Mouse (Mus musculus) embryonic facial prominence, embryonic 11.5 days (tissue): ENCODE results near the gene Myrf. TPM values are rescaled to one million over a fixed set of nuclear protein-coding genes. Genes with fewer than 3 reads are reported as not detected.

ENCODE experiments used
- ATAC-seq: fragments of 200-750 bp; cut with Nextera tagmentation; replicated peaks from 2 replicates; pipeline ENCODE4 v1.8.0; 2017; ENCODE audit warnings: low read depth; ENCODE audit not compliant: insufficient number of reproducible peaks, low FRiP score, low TSS enrichment
- DNase-seq: peaks from one replicate; pipeline ENCODE4 v3.0.0-alpha.2; 2015; ENCODE audit warnings: low spot score
- H3K27ac ChIP-seq: fragments of 300-500 bp; sonication (generic); replicated peaks from 2 replicates; pipeline ENCODE4 v1.5.1; 2014; ENCODE audit warnings: mild to moderate bottlenecking, low read depth, low read length, control low read depth
- H3K27me3 ChIP-seq: fragments of 300-500 bp; sonication (generic); 2 replicates; pipeline ENCODE4 v1.6.1; 2014; ENCODE audit warnings: mild to moderate bottlenecking, low read length, moderate library complexity, mixed read lengths; ENCODE audit not compliant: control insufficient read depth, insufficient read depth
- H3K36me3 ChIP-seq: fragments of 300-500 bp; sonication (generic); replicated peaks from 2 replicates; pipeline ENCODE4 v1.6.1; 2014; ENCODE audit warnings: low read depth, mild to moderate bottlenecking, low read length, moderate library complexity, mixed read lengths; ENCODE audit not compliant: control insufficient read depth, insufficient read depth
- H3K4me1 ChIP-seq: fragments of 300-500 bp; sonication (generic); 2 replicates; pipeline ENCODE4 v1.6.1; 2014; ENCODE audit warnings: low read length, mixed read lengths; ENCODE audit not compliant: control insufficient read depth, insufficient read depth
- H3K4me2 ChIP-seq: fragments of 300-500 bp; sonication (generic); 2 replicates; pipeline ENCODE4 v1.6.1; 2014; ENCODE audit warnings: low read depth, mild to moderate bottlenecking, control low read depth, low read length, moderate library complexity
- H3K4me3 ChIP-seq: fragments of 300-500 bp; sonication (generic); 2 replicates; pipeline ENCODE4 v1.5.1; 2014; ENCODE audit warnings: low read depth, low read length, control low read depth
- H3K9ac ChIP-seq: fragments of 300-500 bp; sonication (generic); replicated peaks from 2 replicates; pipeline ENCODE4 v1.6.1; 2014; ENCODE audit warnings: mild to moderate bottlenecking, control low read depth, low read length
- H3K9me3 ChIP-seq: fragments of 300-500 bp; sonication (generic); replicated peaks from 2 replicates; pipeline ENCODE4 v1.6.1; 2016; ENCODE audit warnings: mild to moderate bottlenecking, low read length, inconsistent platforms, mixed read lengths; ENCODE audit not compliant: control insufficient read depth
- WGBS: fragments of 180-500 bp; shearing (Covaris S2); extraction: QIAGEN DNeasy Blood & Tissue Kit; methylation state at CpG from one replicate; pipeline ENCODE4 v1.1.7; 2014; 5-methylcytosine and 5-hydroxymethylcytosine counted together
- polyA plus RNA-seq: library from polyadenylated mRNA; unstranded; fragments of >200 nt; fragmentation: Nextera tagmentation; extraction: Ambion mirVana; gene quantifications from 2 replicates; pipeline ENCODE4 v1.2.1, GENCODE M21; 2014

Gene Myrf
- polyA plus RNA-seq, 1 experiment from 2014 or later = 2.6 TPM

DNA sequence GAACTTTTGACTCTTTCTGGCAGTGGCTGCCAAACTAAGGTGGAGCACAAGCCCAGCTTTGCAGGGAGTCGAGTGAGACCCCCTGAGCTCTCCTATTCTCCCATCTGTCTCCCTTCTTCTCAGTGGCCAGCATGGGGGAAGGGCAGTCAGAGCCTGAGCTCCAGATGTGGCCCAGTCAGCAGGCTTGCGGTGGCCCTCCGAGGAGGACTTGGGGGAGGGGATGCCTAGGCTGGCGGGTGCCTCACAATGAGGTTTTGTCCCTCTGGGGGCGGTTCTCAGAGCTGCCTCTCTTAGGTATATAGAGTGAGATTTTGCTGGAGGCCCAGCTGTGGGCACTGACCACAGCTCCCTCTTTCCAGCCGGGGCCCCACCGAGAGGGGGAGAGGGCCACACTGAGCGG lies 2.4 kb upstream of the Myrf start:
- Histone ChIP-seq H3K27me3 (no peaks in the 10 kb centered on the region), H3K36me3 (no peaks in the 10 kb centered on the region), H3K9me3 (no peaks in the 10 kb centered on the region), H3K27ac (no peak overlapping the region), H3K9ac (no peak overlapping the region), H3K4me3 (no peak overlapping the region), H3K4me1 (peaks cover 10% of the 10 kb centered on the region; the same call in 1 of the 2 replicates), H3K4me2 (no peak overlapping the region)
- WGBS = 2% methylated on average over 8 of the region's 8 CpGs
- DNase-seq (peak; percentile 56), ATAC-seq (no peak)

DNA sequence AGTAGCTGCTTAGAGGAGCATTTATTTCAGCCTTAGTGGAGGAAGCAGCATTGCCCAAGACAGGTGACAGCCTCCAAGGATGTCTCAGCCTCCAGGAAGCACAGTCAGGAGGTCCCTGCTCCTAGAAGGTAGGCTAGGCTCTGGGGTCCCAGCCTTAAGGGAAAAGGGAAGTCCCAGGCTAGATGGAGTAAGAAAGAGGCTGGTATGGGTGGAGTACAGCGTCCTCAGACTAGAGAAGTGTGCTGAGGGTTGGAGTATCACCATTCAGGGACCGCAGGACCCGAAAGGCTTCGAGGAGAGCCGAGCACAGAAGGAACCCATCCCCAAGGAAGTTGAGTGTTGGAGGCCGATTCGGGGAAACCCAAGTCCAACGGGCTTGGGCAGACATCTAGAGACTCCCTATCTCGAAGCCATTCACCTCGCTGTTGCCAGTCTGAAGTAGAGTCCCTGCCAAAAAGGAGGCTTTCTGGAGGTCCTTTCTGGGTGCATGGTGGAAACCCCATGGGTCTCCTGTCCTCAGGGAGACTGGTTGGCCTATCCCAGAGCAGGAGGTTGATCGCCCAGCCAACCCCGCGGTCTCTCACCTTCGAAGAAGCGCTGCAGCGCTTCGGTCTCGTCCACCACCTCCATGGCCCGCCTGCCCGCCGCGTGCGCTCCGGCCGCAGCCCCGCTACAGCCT lies 434 bp downstream of the Myrf start:
- Histone ChIP-seq H3K9ac (peak overlapping the region; percentile 73), H3K4me1 (peaks cover 10% of the 10 kb centered on the region; the same call in 1 of the 2 replicates), H3K4me3 (peak overlapping the region; percentile 49), H3K27ac (no peak overlapping the region), H3K27me3 (no peaks in the 10 kb centered on the region), H3K4me2 (peak overlapping the region; percentile 83), H3K9me3 (no peaks in the 10 kb centered on the region), H3K36me3 (no peaks in the 10 kb centered on the region)
- 2% methylated on average over 26 of the region's 26 CpGs for WGBS
- ATAC-seq (peak; percentile 24), DNase-seq (no peak)

DNA sequence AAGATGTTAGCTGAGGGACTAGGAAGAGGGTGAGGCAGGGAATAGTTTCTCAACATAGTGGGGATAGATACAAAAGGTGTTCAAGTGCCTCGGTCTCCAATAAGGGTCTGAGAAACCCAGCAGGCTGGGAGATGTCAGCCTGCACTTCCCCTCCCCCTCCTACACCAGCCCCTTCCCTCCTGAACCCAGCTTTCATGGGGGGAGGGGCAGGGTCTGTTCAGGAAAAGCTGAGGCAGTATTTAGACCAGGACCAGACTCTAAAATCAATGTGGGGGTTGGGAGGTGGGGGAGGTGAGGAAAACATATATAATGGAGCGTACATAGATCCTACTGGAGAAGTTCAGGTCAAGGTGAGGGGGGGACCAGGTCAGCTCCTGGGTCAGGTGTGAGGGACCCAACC lies 1.1 kb downstream of the Myrf start:
- H3K4me2 ChIP-seq = 0 out of 2 replicates have a peak overlapping the region, but pooled peaks have one; percentile 21
- no peaks in the 10 kb centered on the region for H3K27me3 ChIP-seq
- H3K9ac ChIP-seq = no peak overlapping the region
- H3K27ac ChIP-seq = no peak overlapping the region
- H3K4me3 ChIP-seq = no peak overlapping the region
- H3K4me1 ChIP-seq = peaks cover 10% of the 10 kb centered on the region; the same call in 1 of the 2 replicates
- no peak for ATAC-seq
- 25% methylated on average over 2 of the region's 2 CpGs for WGBS
- H3K36me3 ChIP-seq = no peaks in the 10 kb centered on the region
- peak; percentile 32 for DNase-seq
- H3K9me3 ChIP-seq = no peaks in the 10 kb centered on the region

DNA sequence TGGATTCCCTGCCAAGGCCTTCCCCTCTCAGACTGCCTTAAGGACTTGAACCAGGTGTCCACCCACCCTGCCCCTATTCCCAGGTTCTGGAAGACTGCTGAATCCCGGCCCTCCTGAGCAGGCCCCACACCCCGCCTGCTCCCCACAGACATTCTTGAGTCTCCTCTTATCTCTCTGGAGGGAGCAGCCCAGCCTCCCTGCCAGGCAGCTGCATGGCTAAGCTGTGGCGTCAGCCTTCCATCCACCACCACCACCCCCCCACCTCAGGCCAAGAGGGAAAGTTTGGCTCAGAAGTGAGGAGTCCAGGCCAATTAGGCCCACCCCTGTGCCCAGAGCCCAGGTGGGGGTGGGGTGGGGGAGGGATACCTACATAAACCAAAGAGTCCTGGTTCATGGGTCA lies 2.1 kb downstream of the Myrf start:
- Histone ChIP-seq H3K36me3 (no peaks in the 10 kb centered on the region), H3K4me2 (no peak overlapping the region), H3K4me1 (peaks cover 7% of the 10 kb centered on the region; the same call in 1 of the 2 replicates), H3K27me3 (no peaks in the 10 kb centered on the region), H3K27ac (no peak overlapping the region), H3K4me3 (no peak overlapping the region), H3K9ac (no peak overlapping the region), H3K9me3 (no peaks in the 10 kb centered on the region)
- DNase-seq (no peak), ATAC-seq (no peak)
- WGBS = 69% methylated on average over 3 of the region's 3 CpGs

DNA sequence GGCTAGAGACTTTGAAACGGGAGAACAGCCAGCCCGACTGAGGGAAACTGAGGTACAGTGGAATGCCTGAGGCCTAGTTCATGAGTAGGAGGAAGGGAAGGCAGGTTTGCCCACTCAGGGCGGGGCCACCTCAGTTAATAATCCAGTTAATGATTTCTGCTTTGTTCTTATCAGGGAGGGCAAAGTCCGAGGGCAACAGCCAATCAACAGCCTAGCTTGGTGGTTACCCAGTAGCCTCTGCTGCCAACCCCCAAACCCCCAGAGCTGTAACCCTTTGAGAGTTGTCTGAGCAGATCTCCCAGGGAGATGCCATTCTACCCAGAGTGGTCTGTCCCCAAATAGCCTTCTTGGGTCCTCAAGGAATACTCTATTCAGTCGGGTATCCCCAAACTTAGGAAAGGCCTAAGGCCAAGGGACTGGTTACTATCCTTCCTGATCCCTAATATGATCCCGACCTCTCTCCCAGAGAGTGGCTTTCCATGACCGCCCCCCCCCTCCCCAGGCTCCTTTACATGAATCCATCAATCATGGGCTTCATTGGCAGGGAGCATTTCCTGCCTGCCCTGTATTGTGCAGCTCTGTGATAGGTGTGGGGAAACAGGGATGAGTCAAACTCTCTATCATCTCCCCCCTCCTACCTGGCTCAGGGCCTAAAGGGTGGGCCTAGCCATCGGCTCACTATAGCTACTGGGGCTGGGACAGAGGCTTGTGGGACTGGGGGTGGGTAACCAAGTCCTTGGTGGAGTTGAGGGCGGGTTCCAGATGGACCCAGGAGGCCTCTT lies 4.6 kb downstream of the Myrf start:
- Histone ChIP-seq H3K27ac (no peak overlapping the region), H3K9me3 (no peaks in the 10 kb centered on the region), H3K36me3 (no peaks in the 10 kb centered on the region), H3K4me3 (no peak overlapping the region), H3K4me2 (no peak overlapping the region), H3K27me3 (no peaks in the 10 kb centered on the region), H3K9ac (no peak overlapping the region), H3K4me1 (peaks cover 11% of the 10 kb centered on the region)
- ATAC-seq = no peak
- WGBS = 87% methylated on average over 9 of the region's 9 CpGs
- no peak for DNase-seq

DNA sequence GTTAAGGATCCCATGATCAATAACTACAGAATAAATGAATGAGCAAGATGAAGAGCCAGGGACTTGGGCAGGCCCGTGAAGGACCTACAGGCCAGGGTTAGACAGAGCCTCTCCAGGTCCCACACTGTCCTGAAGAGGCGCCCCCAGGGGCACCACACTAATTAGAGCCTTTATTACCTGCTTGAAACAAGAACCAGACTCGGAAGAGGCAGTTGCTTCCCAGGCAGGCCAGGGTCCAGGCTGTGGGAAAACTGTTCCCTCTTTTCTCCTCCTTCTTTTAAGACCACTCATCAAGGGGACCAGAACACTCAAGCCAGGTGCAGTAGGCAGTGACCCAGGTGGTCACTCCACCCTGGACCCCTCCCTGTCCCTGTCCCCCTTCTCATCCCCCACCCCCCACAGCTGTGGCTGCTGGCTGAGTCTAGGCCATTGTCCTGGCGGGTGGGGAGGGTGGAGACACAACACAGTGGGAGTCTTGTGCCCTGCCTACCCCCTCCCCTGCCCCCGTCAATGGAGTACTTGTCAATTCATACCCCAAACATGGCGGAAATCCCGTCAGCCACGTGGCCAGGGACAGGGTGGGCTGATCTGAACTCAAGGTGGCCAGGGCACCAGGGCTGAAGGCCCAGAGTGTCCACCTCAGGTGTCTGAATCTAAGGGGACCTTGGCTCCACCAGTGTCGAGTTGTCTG lies 8.1 kb downstream of the Myrf start:
- 31% methylated on average over 9 of the region's 9 CpGs for WGBS
- H3K4me2 ChIP-seq = no peak overlapping the region
- H3K36me3 ChIP-seq = no peaks in the 10 kb centered on the region
- DNase-seq (no peak), ATAC-seq (no peak)
- H3K9me3 ChIP-seq = no peaks in the 10 kb centered on the region
- H3K9ac ChIP-seq = no peak overlapping the region
- H3K4me3 ChIP-seq = no peak overlapping the region
- no peak overlapping the region; the same call in 1 of the 2 replicates for H3K27ac ChIP-seq
- peaks cover 7% of the 10 kb centered on the region; the same call in 1 of the 2 replicates for H3K4me1 ChIP-seq
- H3K27me3 ChIP-seq = no peaks in the 10 kb centered on the region

DNA sequence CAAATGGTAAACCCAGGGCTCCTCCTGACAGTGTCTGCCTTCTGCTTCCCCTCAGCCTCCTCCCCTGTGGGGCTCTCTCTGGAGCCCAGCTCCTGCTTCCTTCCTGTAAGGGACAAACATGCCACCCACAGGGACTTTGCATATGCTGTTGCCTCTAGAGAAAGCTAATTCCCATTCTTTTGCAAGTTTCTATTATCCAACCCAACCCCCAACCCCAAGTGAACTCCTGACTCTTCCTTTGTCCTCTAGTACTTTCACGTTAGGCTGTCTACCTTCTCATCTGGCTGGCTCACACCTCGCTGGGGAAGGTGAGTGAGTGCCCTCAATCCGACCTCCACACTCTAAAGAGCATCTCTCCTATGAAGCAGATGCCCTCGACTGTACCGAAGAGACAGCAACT lies 8.7 kb downstream of the Myrf start:
- Histone ChIP-seq H3K36me3 (no peaks in the 10 kb centered on the region), H3K4me1 (peaks cover 7% of the 10 kb centered on the region; the same call in 1 of the 2 replicates), H3K4me3 (no peak overlapping the region), H3K27ac (no peak overlapping the region; the same call in 1 of the 2 replicates), H3K9me3 (no peaks in the 10 kb centered on the region), H3K27me3 (no peaks in the 10 kb centered on the region), H3K9ac (no peak overlapping the region), H3K4me2 (no peak overlapping the region)
- ATAC-seq (no peak), DNase-seq (no peak)
- 21% methylated on average over 5 of the region's 5 CpGs for WGBS
